Mouse (Mus musculus) embryonic facial prominence, embryonic 12.5 days (tissue): ENCODE data around the gene Hipk1. TPM values are rescaled to one million over a fixed set of nuclear protein-coding genes. Genes with fewer than 3 reads are reported as not detected.
A peak's percentile ranks its signal among the peaks of the same experiment; 100 is the strongest.
"Not testable (repeated sequence)": the region's sequence is repeated elsewhere in the genome, so short reads cannot be mapped to it uniquely, and the experiment has no call there.

Experiments
- ATAC-seq: fragments of 200-750 bp; cut with Nextera tagmentation; 2 replicates; pipeline ENCODE4 v1.8.0; 2017; ENCODE audit not compliant: insufficient number of reproducible peaks, insufficient read depth, low FRiP score, low TSS enrichment
- H3K27ac ChIP-seq: fragments of 300-500 bp; sonication (generic); 2 replicates; pipeline ENCODE4 v1.5.1; 2016; ENCODE audit warnings: mild to moderate bottlenecking
- H3K27me3 ChIP-seq: fragments of 300-500 bp; sonication (generic); 2 replicates; pipeline ENCODE4 v1.6.1; 2016; ENCODE audit warnings: mild to moderate bottlenecking, moderate library complexity
- H3K36me3 ChIP-seq: fragments of 300-500 bp; sonication (generic); 2 replicates; pipeline ENCODE4 v1.6.1; 2016; ENCODE audit warnings: mild to moderate bottlenecking
- H3K4me1 ChIP-seq: fragments of 300-500 bp; sonication (generic); 2 replicates; pipeline ENCODE4 v1.6.1; 2016
- H3K4me2 ChIP-seq: fragments of 300-500 bp; sonication (generic); replicated peaks from 2 replicates; pipeline ENCODE4 v1.6.1; 2016; ENCODE audit warnings: mild to moderate bottlenecking, moderate library complexity
- H3K4me3 ChIP-seq: fragments of 300-500 bp; sonication (generic); 2 replicates; pipeline ENCODE4 v1.5.1; 2016; ENCODE audit warnings: mild to moderate bottlenecking
- H3K9ac ChIP-seq: fragments of 300-500 bp; sonication (generic); 2 replicates; pipeline ENCODE4 v1.6.1; 2016; ENCODE audit warnings: mild to moderate bottlenecking, moderate library complexity
- H3K9me3 ChIP-seq: fragments of 300-500 bp; sonication (generic); 2 replicates; pipeline ENCODE4 v1.6.1; 2016; ENCODE audit warnings: mild to moderate bottlenecking, moderate library complexity
- WGBS: fragments of 180-500 bp; shearing (Covaris S2); methylation state at CpG from one replicate; pipeline ENCODE4 v1.1.7; 2016; 5-methylcytosine and 5-hydroxymethylcytosine counted together
- polyA plus RNA-seq: library from polyadenylated mRNA; unstranded; fragments of >200 nt; fragmentation: Nextera tagmentation; extraction: Ambion mirVana; gene quantifications from 2 replicates; pipeline ENCODE4 v1.2.1, GENCODE M21; 2016

Gene Hipk1
- polyA plus RNA-seq, result 12.6 and 13.1 TPM in 2 replicates

DNA sequence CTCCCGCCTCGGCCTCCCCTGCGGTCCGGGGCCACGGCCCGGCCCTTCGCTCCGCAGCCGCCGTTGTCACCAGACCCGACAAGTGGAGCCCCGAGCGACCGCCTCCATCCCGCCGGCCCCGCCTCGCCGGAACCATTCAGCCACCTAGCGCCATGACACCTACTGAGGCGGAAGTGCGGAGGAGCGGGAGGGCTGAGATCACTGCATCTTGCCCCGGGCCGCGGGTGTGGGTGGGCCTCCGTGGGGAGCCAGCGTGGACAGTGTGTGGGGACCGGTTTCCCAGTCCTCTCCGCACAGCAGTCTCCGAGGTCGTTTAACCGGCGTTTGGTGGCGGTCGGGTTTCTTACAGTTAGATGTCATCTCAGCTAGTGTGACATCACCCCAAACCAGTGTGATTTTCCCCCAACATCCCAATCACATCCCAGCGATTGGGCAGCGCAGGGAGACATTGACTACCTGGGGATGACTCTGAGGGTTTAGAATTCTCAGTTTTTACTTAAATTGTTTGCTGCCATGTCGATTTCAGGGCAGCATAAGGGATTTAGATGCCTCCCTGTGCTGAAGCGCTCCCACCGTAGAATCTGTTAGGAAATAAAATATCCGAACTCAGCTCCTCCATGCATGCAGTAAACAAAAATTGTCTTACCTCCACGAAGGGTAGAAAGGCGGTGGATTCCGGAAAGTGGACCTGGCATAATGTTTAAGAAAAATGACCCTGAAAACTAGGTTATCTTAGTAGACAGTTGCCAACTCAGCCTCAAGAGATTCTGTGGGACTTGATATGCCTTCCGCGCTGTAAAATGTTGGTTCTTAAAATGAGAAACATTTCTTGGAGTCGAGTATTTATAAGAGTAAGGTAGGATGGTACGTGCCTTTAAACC lies at the start of gene Hipk1:
TSS of gene Hipk1 (minus strand) at position 334 of the 881 bp plus-strand sequence.
- Histone ChIP-seq H3K9me3 (no peaks in the 10 kb centered on the region), H3K9ac (peak within 1 kb of the TSS; percentile 91), H3K4me2 (peak within 1 kb of the TSS; percentile 90), H3K4me1 (peaks cover 14% of the 10 kb centered on the region; the same call in 1 of the 2 replicates), H3K27ac (peak within 1 kb of the TSS; percentile 89), H3K4me3 (peak within 1 kb of the TSS; percentile 88), H3K36me3 (no peaks in the 10 kb centered on the region), H3K27me3 (no peaks in the 10 kb centered on the region)
- peak; percentile 93 for ATAC-seq
- WGBS, result 10% methylated on average over 49 of the region's 49 CpGs

GRCm38 (mm10) chr3:103840946-103841345 lies 49.6 kb upstream of the Hipk1 start:
- H3K36me3 ChIP-seq, H3K27me3 ChIP-seq, H3K9ac ChIP-seq, H3K27ac ChIP-seq, H3K4me2 ChIP-seq, H3K9me3 ChIP-seq, ATAC-seq, H3K4me1 ChIP-seq, H3K4me3 ChIP-seq: not testable (repeated sequence)
- WGBS, result 92% methylated on average over 7 of the region's 7 CpGs

DNA sequence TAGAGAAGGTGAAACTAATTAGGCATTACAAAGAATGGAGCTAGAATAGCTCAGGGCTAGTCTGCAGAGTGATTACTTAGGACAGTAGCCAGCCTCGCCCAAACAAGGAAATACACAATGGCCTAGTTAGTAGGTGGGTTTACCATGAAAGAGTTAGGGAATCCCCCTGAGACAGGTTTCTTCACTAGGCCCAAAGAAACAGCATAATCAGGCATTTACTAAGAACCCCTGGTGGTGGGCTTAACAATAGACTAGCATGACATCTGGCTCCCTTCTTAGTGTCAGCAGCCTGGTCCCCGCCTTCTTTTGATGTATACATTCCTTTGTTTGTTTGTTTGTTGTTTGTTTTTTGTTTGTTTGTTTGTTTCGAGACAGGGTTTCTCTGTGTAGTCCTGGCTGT lies 48.8 kb upstream of the Hipk1 start:
- not testable (repeated sequence) for H3K27ac ChIP-seq, H3K9me3 ChIP-seq, H3K9ac ChIP-seq, H3K27me3 ChIP-seq, H3K4me2 ChIP-seq, H3K4me3 ChIP-seq, H3K4me1 ChIP-seq, ATAC-seq, H3K36me3 ChIP-seq
- WGBS, result 83% methylated on average over 3 of the region's 3 CpGs

DNA sequence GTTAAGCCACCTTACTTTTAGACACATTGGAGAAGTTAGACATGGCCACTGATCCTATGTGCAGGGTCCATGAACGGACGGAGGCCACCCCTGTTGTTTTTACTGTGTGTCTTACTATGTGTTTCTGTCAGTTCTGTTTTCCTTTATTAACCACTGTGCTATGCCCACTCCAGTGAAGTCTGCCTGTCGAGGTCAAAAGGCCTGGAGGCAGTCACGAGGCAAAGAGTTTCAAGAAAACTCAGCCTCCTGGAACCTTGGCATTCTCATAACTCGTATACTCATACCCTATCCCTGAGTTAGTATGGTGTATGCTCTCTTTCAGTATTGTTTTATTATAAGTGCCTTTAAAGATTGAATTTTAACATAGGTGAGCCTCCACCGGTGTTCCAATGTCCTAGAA lies 48.3 kb upstream of the Hipk1 start:
- WGBS, result 87% methylated on average over 6 of the region's 6 CpGs

GRCm38 (mm10) chr3:103836453-103836852 lies 45.1 kb upstream of the Hipk1 start:
- Histone ChIP-seq H3K4me3 (no peak overlapping the region), H3K27me3 (no peaks in the 10 kb centered on the region), H3K9me3 (no peaks in the 10 kb centered on the region), H3K27ac (no peak overlapping the region), H3K9ac (no peak overlapping the region), H3K36me3 (no peaks in the 10 kb centered on the region), H3K4me2 (no peak overlapping the region), H3K4me1 (no peaks in the 10 kb centered on the region)
- no peak for ATAC-seq
- WGBS, result 93% methylated on average over 5 of the region's 5 CpGs

More for the DNA sequence above, 48.3 kb upstream of the Hipk1 start:
- no peak overlapping the region for H3K27ac ChIP-seq
- H3K4me2 ChIP-seq, result no peak overlapping the region
- H3K27me3 ChIP-seq, result no peaks in the 10 kb centered on the region
- no peaks in the 10 kb centered on the region for H3K36me3 ChIP-seq
- no peak for ATAC-seq
- no peaks in the 10 kb centered on the region for H3K9me3 ChIP-seq
- no peak overlapping the region for H3K4me3 ChIP-seq
- no peaks in the 10 kb centered on the region for H3K4me1 ChIP-seq
- no peak overlapping the region for H3K9ac ChIP-seq

GRCm38 (mm10) chr3:103835951-103836310 lies 44.6 kb upstream of the Hipk1 start:
- H3K27ac ChIP-seq, result no peak overlapping the region
- no peaks in the 10 kb centered on the region for H3K4me1 ChIP-seq
- no peaks in the 10 kb centered on the region for H3K36me3 ChIP-seq
- no peaks in the 10 kb centered on the region for H3K27me3 ChIP-seq
- no peak overlapping the region for H3K9ac ChIP-seq
- H3K4me2 ChIP-seq, result no peak overlapping the region
- WGBS, result 79% methylated on average over 10 of the region's 10 CpGs
- no peak overlapping the region for H3K4me3 ChIP-seq
- ATAC-seq, result no peak
- no peaks in the 10 kb centered on the region for H3K9me3 ChIP-seq

GRCm38 (mm10) chr3:103835272-103835950 lies 44.0 kb upstream of the Hipk1 start:
- Histone ChIP-seq H3K4me2 (no peak overlapping the region), H3K4me3 (no peak overlapping the region), H3K9me3 (no peaks in the 10 kb centered on the region), H3K9ac (no peak overlapping the region), H3K27ac (no peak overlapping the region), H3K4me1 (no peaks in the 10 kb centered on the region), H3K27me3 (no peaks in the 10 kb centered on the region), H3K36me3 (no peaks in the 10 kb centered on the region)
- 64% methylated on average over 6 of the region's 6 CpGs for WGBS
- no peak for ATAC-seq

DNA sequence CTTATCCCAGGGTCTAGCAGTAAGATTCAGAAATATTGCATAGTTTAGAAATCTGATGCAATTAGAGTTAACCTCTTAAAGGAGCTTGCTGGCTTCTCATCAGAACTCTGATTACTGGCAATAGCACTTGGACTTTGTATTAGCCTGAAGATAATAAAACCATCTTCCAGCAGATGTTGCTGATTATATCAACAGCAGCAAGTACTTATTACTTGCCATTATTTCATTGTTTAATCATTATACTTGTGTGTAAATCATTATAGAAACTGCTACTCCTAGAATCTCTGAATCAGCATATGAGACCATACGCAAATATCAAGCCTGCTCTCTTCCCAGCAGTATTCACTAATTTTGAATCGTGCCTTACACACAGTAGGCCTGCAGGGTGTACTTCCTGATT lies 42.6 kb upstream of the Hipk1 start:
- WGBS, result 84% methylated on average over 2 of the region's 2 CpGs

GRCm38 (mm10) chr3:103832426-103832825 lies 41.1 kb upstream of the Hipk1 start, which contains the start of gene Bcl2l15:
TSS of gene Bcl2l15 (plus strand) at chr3:103832601.
- ATAC-seq, result no peak
- no peak within 1 kb of the TSS for H3K4me2 ChIP-seq

More for the DNA sequence above, 42.6 kb upstream of the Hipk1 start:
- no peak for ATAC-seq
- no peak overlapping the region for H3K4me2 ChIP-seq
- H3K36me3 ChIP-seq, result no peaks in the 10 kb centered on the region
- H3K9ac ChIP-seq, result no peak overlapping the region
- no peak overlapping the region for H3K27ac ChIP-seq
- no peak overlapping the region for H3K4me3 ChIP-seq
- H3K9me3 ChIP-seq, result no peaks in the 10 kb centered on the region
- H3K27me3 ChIP-seq, result no peaks in the 10 kb centered on the region
- no peaks in the 10 kb centered on the region for H3K4me1 ChIP-seq

DNA sequence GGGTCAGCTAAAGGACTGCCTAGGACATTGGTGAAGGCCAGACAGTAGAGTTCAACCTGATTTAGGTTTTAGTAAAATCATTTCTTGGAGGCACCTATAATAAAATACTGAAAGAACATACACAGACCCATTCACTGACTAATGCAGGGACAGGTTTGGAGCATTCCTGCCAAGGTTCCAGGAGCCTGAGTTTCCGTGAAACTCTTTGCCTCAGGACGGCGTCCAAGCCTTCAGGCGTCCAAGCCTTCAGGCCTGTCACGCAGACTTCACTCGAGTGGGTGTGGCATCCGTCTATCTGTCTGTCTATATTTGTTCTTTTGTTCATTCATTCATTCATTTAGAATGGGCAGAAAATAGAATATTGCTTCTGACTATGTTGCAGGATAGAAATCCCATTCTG lies 39.8 kb upstream of the Hipk1 start:
- Histone ChIP-seq H3K36me3 (no peaks in the 10 kb centered on the region), H3K4me1 (no peaks in the 10 kb centered on the region), H3K4me2 (no peak overlapping the region), H3K27ac (no peak overlapping the region), H3K27me3 (no peaks in the 10 kb centered on the region), H3K4me3 (no peak overlapping the region), H3K9ac (no peak overlapping the region), H3K9me3 (no peaks in the 10 kb centered on the region)
- no peak for ATAC-seq
- WGBS, result 80% methylated on average over 7 of the region's 7 CpGs

More at GRCm38 (mm10) chr3:103832426-103832825, 41.1 kb upstream of the Hipk1 start, which contains the start of gene Bcl2l15:
- Histone ChIP-seq H3K9me3 (no peaks in the 10 kb centered on the region), H3K9ac (no peak within 1 kb of the TSS), H3K4me1 (no peaks in the 10 kb centered on the region), H3K27me3 (no peaks in the 10 kb centered on the region), H3K36me3 (no peaks in the 10 kb centered on the region), H3K4me3 (no peak within 1 kb of the TSS), H3K27ac (no peak within 1 kb of the TSS)

GRCm38 (mm10) chr3:103830681-103831080 lies 39.3 kb upstream of the Hipk1 start:
- H3K4me3 ChIP-seq, H3K9me3 ChIP-seq, H3K9ac ChIP-seq, H3K27ac ChIP-seq, H3K4me1 ChIP-seq, ATAC-seq, H3K36me3 ChIP-seq, H3K27me3 ChIP-seq, H3K4me2 ChIP-seq: not testable (repeated sequence)
- WGBS, result 70% methylated on average over 1 of the region's 1 CpGs

GRCm38 (mm10) chr3:103829036-103829435 lies 37.7 kb upstream of the Hipk1 start:
- no peak for ATAC-seq
- Histone ChIP-seq H3K4me1 (no peaks in the 10 kb centered on the region), H3K4me2 (no peak overlapping the region), H3K9me3 (no peaks in the 10 kb centered on the region), H3K9ac (no peak overlapping the region), H3K36me3 (no peaks in the 10 kb centered on the region), H3K27ac (no peak overlapping the region), H3K4me3 (no peak overlapping the region), H3K27me3 (no peaks in the 10 kb centered on the region)
- WGBS, result 86% methylated on average over 3 of the region's 3 CpGs
